Mouse (Mus musculus) hindbrain, embryonic 14.5 days (tissue): ENCODE measurements at regions not wholly inside any gene's neighbourhood (a gene's known extent, or its start where the extent isn't known, plus 50 kb on each side); places are given as distances from the start of the nearest gene placed in this dataset.

Experiments
- ATAC-seq: fragments of 200-750 bp; cut with Nextera tagmentation; 2 replicates; pipeline ENCODE4 v1.8.0; 2017; ENCODE audit warnings: moderate number of reproducible peaks, mild to moderate bottlenecking, moderate TSS enrichment, moderate library complexity; ENCODE audit not compliant: low FRiP score
- DNase-seq: peaks from one replicate; pipeline ENCODE4 v3.0.0-alpha.2; 2015; ENCODE audit warnings: low spot score
- H3K27ac ChIP-seq: fragments of 300-500 bp; sonication (generic); 2 replicates; pipeline ENCODE4 v1.5.1; 2014; ENCODE audit warnings: mild to moderate bottlenecking, moderate library complexity
- H3K27me3 ChIP-seq: fragments of 300-500 bp; sonication (generic); 2 replicates; pipeline ENCODE4 v1.6.1; 2014; ENCODE audit warnings: mild to moderate bottlenecking, low read length, mixed read lengths; ENCODE audit not compliant: control insufficient read depth, insufficient read depth
- H3K36me3 ChIP-seq: fragments of 300-500 bp; sonication (generic); replicated peaks from 2 replicates; pipeline ENCODE4 v1.6.1; 2014; ENCODE audit not compliant: control insufficient read depth, insufficient read depth
- H3K4me1 ChIP-seq: fragments of 300-500 bp; sonication (generic); replicated peaks from 2 replicates; pipeline ENCODE4 v1.6.1; 2014; ENCODE audit warnings: antibody characterized with exemption, low read length, mixed read lengths; ENCODE audit not compliant: control insufficient read depth, insufficient read depth
- H3K4me2 ChIP-seq: fragments of 300-500 bp; sonication (generic); replicated peaks from 2 replicates; pipeline ENCODE4 v1.6.1; 2014; ENCODE audit warnings: mild to moderate bottlenecking, moderate library complexity
- H3K4me3 ChIP-seq: fragments of 300-500 bp; sonication (generic); replicated peaks from 2 replicates; pipeline ENCODE4 v1.5.1; 2014; ENCODE audit warnings: mild to moderate bottlenecking, low read length
- H3K9ac ChIP-seq: fragments of 300-500 bp; sonication (generic); 2 replicates; pipeline ENCODE4 v1.6.1; 2014
- H3K9me3 ChIP-seq: fragments of 300-500 bp; sonication (generic); 2 replicates; pipeline ENCODE4 v1.6.1; 2016; ENCODE audit warnings: low read length; ENCODE audit not compliant: control insufficient read depth
- WGBS: fragments of 180-500 bp; shearing (Covaris S2); extraction: QIAGEN DNeasy Blood & Tissue Kit; methylation state at CpG from one replicate; pipeline ENCODE4 v1.1.7; 2014; 5-methylcytosine and 5-hydroxymethylcytosine counted together

DNA sequence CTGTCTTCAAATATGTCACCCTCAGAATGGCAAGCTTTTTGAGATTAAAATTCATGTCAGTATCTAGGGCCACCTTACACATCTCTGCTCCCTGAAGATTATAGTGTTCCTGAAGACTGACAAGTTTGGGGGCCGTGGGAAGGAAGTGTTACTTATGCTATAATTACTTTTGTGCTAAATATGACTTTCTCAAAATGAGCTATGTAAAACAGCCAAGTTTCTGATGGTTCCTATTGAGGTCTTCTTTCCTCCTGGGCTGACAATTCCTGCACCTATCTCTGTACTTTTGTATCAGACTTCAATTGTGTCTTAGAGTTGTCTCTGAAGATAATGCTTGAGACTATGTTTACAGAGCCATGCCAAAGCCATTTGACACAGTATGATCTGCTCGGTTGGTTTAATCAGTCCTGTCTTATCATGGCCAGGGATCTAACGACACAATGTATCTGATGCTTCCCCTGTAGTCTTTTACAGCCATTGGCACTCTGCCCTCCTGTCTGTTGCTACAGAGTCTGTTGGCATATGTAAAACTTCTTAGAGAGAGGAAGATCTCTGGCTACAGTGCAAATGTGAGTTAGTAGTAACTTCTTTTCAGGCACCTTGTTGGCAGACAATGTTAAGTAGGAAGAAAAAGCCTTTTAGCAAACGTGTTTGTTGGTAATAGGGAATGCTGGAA lies 71.8 kb upstream of the Aco1 start:
- peak; percentile 23 for DNase-seq
- H3K27me3 ChIP-seq: no peaks in the 10 kb centered on the region
- H3K9ac ChIP-seq: no peak overlapping the region
- no peak overlapping the region for H3K4me2 ChIP-seq
- H3K36me3 ChIP-seq: no peaks in the 10 kb centered on the region
- H3K27ac ChIP-seq: no peak overlapping the region
- 69% methylated on average over 4 of the region's 4 CpGs for WGBS
- ATAC-seq: no peak
- no peak overlapping the region for H3K4me3 ChIP-seq
- no peaks in the 10 kb centered on the region for H3K9me3 ChIP-seq
- no peaks in the 10 kb centered on the region for H3K4me1 ChIP-seq

DNA sequence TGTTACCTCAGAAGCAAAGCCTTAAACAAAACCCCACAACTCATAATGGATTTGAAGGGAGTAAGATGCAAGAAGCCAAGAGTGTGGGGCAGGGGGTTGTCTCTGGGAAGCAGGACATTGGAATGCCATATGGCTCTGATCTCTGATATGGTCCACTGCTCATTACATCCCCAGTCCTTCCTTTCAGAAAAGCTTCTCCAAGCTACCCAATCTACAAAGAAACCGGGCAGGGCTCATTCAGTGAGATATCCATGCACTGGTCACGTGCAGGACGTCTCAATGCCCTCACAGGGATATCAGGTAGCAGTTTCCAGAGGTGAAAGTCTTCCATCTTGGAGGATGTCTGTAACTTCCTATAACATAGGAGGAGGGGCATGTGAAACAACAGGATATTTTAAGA lies 61.8 kb upstream of the Aco1 start:
- 68% methylated on average over 3 of the region's 3 CpGs for WGBS
- DNase-seq (no peak), ATAC-seq (no peak)
- Histone ChIP-seq H3K27me3 (no peaks in the 10 kb centered on the region), H3K9me3 (no peaks in the 10 kb centered on the region), H3K4me2 (no peak overlapping the region), H3K4me1 (no peaks in the 10 kb centered on the region), H3K9ac (no peak overlapping the region), H3K4me3 (no peak overlapping the region), H3K36me3 (no peaks in the 10 kb centered on the region), H3K27ac (no peak overlapping the region)

DNA sequence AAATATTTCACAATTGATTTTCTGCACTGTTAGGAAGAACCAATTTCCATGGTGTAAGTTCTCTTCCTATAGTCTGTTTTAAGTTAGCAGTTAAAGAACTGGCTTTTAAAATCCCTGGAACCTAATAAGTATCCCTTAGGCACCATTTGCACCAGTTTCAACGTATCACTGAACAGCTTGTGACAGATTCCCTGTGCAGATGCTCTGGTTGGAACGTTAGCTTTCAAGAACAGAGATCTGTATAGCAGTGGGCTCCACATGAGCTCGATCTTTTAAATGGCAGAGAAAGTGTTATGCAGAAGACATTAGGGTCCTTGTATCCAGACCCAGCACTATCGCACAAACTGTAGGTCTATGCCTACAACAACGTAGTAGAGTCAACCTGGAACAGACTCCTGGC lies 52.6 kb upstream of the Aco1 start:
- no peak for DNase-seq
- no peaks in the 10 kb centered on the region for H3K36me3 ChIP-seq
- H3K27ac ChIP-seq: no peak overlapping the region
- H3K4me3 ChIP-seq: no peak overlapping the region
- no peaks in the 10 kb centered on the region for H3K4me1 ChIP-seq
- no peaks in the 10 kb centered on the region for H3K27me3 ChIP-seq
- ATAC-seq: no peak
- no peak overlapping the region for H3K9ac ChIP-seq
- H3K9me3 ChIP-seq: no peaks in the 10 kb centered on the region
- 78% methylated on average over 5 of the region's 5 CpGs for WGBS
- H3K4me2 ChIP-seq: no peak overlapping the region
